Mouse (Mus musculus) right cerebral cortex, postnatal 10 days (tissue): ENCODE data around the gene 2810408A11Rik.
"Not testable (repeated sequence)": the region's sequence is repeated elsewhere in the genome, so short reads cannot be mapped to it uniquely, and the experiment has no call there.

Experiments
- DNase-seq, 2 experiments: peaks; one replicate each; pipeline ENCODE4 v3.0.0; 2021; ENCODE audit warnings: low spot score in 2 of 2

2810408A11Rik gene

GRCm38 (mm10) chr11:69931769-69932168 is 31.0 kb upstream of the 2810408A11Rik start:
- no peak for DNase-seq

- no peak for DNase-seq
Measured at GRCm38 (mm10) chr11:69930967-69931537, 30.3 kb upstream of the 2810408A11Rik start.

- DNase-seq = not testable (repeated sequence)
Measured at GRCm38 (mm10) chr11:69930176-69930575, 29.4 kb upstream of the 2810408A11Rik start.

- no peak for DNase-seq
Measured at GRCm38 (mm10) chr11:69929712-69930111, 28.9 kb upstream of the 2810408A11Rik start.

GRCm38 (mm10) chr11:69927501-69927900 is 26.7 kb upstream of the 2810408A11Rik start:
- no peak for DNase-seq

- DNase-seq = no peak
Measured at GRCm38 (mm10) chr11:69922796-69923195, 22.0 kb upstream of the 2810408A11Rik start.

GRCm38 (mm10) chr11:69922012-69922756 is 21.4 kb upstream of the 2810408A11Rik start:
- DNase-seq = no peak

GRCm38 (mm10) chr11:69921114-69922011 is 20.6 kb upstream of the 2810408A11Rik start, which contains the start of gene Eif5a:
Gene Eif5a, minus strand, starts transcription at chr11:69921958.
- DNase-seq = peak; percentile 100

- DNase-seq = peak in 1 of 2 experiments; percentile 70
Measured at GRCm38 (mm10) chr11:69920266-69921031, 19.7 kb upstream of the 2810408A11Rik start.

- peak; percentile 53 to 62 for DNase-seq
Measured at GRCm38 (mm10) chr11:69919661-69920265, 19.0 kb upstream of the 2810408A11Rik start.

GRCm38 (mm10) chr11:69919053-69919452 is 18.3 kb upstream of the 2810408A11Rik start:
- no peak for DNase-seq

- no peak for DNase-seq
Measured at GRCm38 (mm10) chr11:69918118-69918517, 17.3 kb upstream of the 2810408A11Rik start.

GRCm38 (mm10) chr11:69917379-69917948 is 16.7 kb upstream of the 2810408A11Rik start:
- DNase-seq = no peak

- not testable (repeated sequence) for DNase-seq
Measured at GRCm38 (mm10) chr11:69916652-69917378, 16.0 kb upstream of the 2810408A11Rik start.

GRCm38 (mm10) chr11:69915667-69916627 is 15.2 kb upstream of the 2810408A11Rik start:
- DNase-seq = no peak

- no peak for DNase-seq
Measured at GRCm38 (mm10) chr11:69914917-69915430, 14.2 kb upstream of the 2810408A11Rik start.

GRCm38 (mm10) chr11:69914372-69914764 is 13.6 kb upstream of the 2810408A11Rik start:
- no peak for DNase-seq

- peak; percentile 96 for DNase-seq
Measured at GRCm38 (mm10) chr11:69913554-69914371, 13.0 kb upstream of the 2810408A11Rik start, which contains the start of gene Gps2. Gene Gps2, plus strand, starts transcription at chr11:69913888.
